Mouse (Mus musculus) MEL (cell line): ENCODE results near the gene Dqx1. TPM values are rescaled to one million over a fixed set of nuclear protein-coding genes. Genes with fewer than 3 reads are reported as not detected.

Experiments
- DNase-seq: peaks from one replicate; pipeline ENCODE4 v3.0.0; 2011; ENCODE audit warnings: low read depth, low spot score
- H3K27ac ChIP-seq: 2 replicates; pipeline ENCODE4 v1.5.1; 2012; ENCODE audit warnings: low read depth, mild to moderate bottlenecking, control low read depth, low read length, moderate library complexity; ENCODE audit not compliant: control insufficient read depth
- H3K27me3 ChIP-seq, 2 experiments: fragments of 150-350 bp in 1 of 2; sonication (generic) in 1 of 2; 2 replicates each; pipeline ENCODE4 v1.6.1; 2012; ENCODE audit warnings: low read length in 2 of 2, mild to moderate bottlenecking in 2 of 2, improper control_type of control experiment in 1 of 2, moderate library complexity in 1 of 2; ENCODE audit not compliant: insufficient read depth in 2 of 2, control insufficient read depth in 1 of 2
- H3K36me3 ChIP-seq, 2 experiments: 2 replicates each; pipeline ENCODE4 v1.6.1; 2012 to 2014; ENCODE audit warnings: low read length in 2 of 2, improper control_type of control experiment in 1 of 2, inconsistent platforms in 1 of 2, mild to moderate bottlenecking in 1 of 2; ENCODE audit not compliant: insufficient read depth in 2 of 2, control insufficient read depth in 1 of 2
- H3K4me1 ChIP-seq, 2 experiments: fragments of 150-350 bp in 1 of 2; sonication (generic) in 1 of 2; 2 replicates each; pipeline ENCODE4 v1.6.1; 2012; ENCODE audit warnings: low read length in 2 of 2, improper control_type of control experiment in 1 of 2, mild to moderate bottlenecking in 1 of 2; ENCODE audit not compliant: insufficient read depth in 2 of 2, control insufficient read depth in 1 of 2
- H3K4me3 ChIP-seq, 2 experiments: fragments of 150-350 bp in 1 of 2; sonication (generic) in 1 of 2; 2 replicates each; pipeline ENCODE4 v1.5.1; 2012; ENCODE audit warnings: low read depth in 2 of 2, low read length in 2 of 2, mild to moderate bottlenecking in 2 of 2, moderate library complexity in 2 of 2, control low read depth in 1 of 2, improper control_type of control experiment in 1 of 2; ENCODE audit not compliant: control insufficient read depth in 1 of 2, insufficient read depth in 1 of 2
- H3K79me2 ChIP-seq: 2 replicates; pipeline ENCODE4 v1.6.1; 2012; ENCODE audit warnings: mild to moderate bottlenecking, low read length, moderate library complexity; ENCODE audit not compliant: control insufficient read depth, poor library complexity, insufficient read depth
- H3K9ac ChIP-seq: 2 replicates; pipeline ENCODE4 v1.6.1; 2012; ENCODE audit warnings: low read depth, mild to moderate bottlenecking, control low read depth, low read length, moderate library complexity; ENCODE audit not compliant: control insufficient read depth, poor library complexity, severe bottlenecking
- H3K9me3 ChIP-seq: fragments of 150-350 bp; sonication (generic); replicated peaks from 2 replicates; pipeline ENCODE4 v1.6.1; 2012; ENCODE audit warnings: mild to moderate bottlenecking, low read length, improper control_type of control experiment, moderate library complexity; ENCODE audit not compliant: insufficient read depth
- BHLHE40 ChIP-seq: IDR thresholded peaks from 2 replicates; pipeline ENCODE4 v1.6.1; 2012; ENCODE audit warnings: low read depth, mild to moderate bottlenecking, inconsistent platforms, low read length, improper control_type of control experiment, borderline replicate concordance
- CHD1 ChIP-seq: IDR thresholded peaks from 2 replicates; pipeline ENCODE4 v1.6.1; 2012; ENCODE audit warnings: low read depth, mild to moderate bottlenecking, inconsistent platforms, low read length, improper control_type of control experiment
- ETS1 ChIP-seq: IDR thresholded peaks from 2 replicates; pipeline ENCODE4 v1.6.1; 2012; ENCODE audit warnings: low read depth, mild to moderate bottlenecking, inconsistent platforms, low read length, improper control_type of control experiment, moderate library complexity
- GABPA ChIP-seq: IDR thresholded peaks from 2 replicates; pipeline ENCODE4 v1.6.1; 2012; ENCODE audit warnings: low read depth, mild to moderate bottlenecking, inconsistent platforms, low read length, improper control_type of control experiment, moderate library complexity
- GATA1 ChIP-seq: IDR thresholded peaks from 2 replicates; pipeline ENCODE4 v1.6.1; 2011; ENCODE audit warnings: low read depth, low read length, improper control_type of control experiment
- HCFC1 ChIP-seq: IDR thresholded peaks from 2 replicates; pipeline ENCODE4 v1.6.1; 2012; ENCODE audit warnings: low read depth, mild to moderate bottlenecking, inconsistent platforms, low read length, improper control_type of control experiment, moderate library complexity
- MAZ ChIP-seq: IDR thresholded peaks from 2 replicates; pipeline ENCODE4 v1.6.1; 2012; ENCODE audit warnings: low read depth, mild to moderate bottlenecking, inconsistent platforms, low read length, improper control_type of control experiment
- MYB ChIP-seq: IDR thresholded peaks from 2 replicates; pipeline ENCODE4 v1.6.1; 2011; ENCODE audit warnings: mild to moderate bottlenecking, low read depth, low read length, improper control_type of control experiment
- MYC ChIP-seq: IDR thresholded peaks from 2 replicates; pipeline ENCODE4 v1.6.1; 2011; ENCODE audit warnings: low read depth, mild to moderate bottlenecking, low read length, improper control_type of control experiment, moderate library complexity
- NRF1 ChIP-seq: IDR thresholded peaks from 2 replicates; pipeline ENCODE4 v1.6.1; 2014; ENCODE audit warnings: low read depth, mild to moderate bottlenecking, inconsistent platforms, low read length, improper control_type of control experiment, moderate library complexity; ENCODE audit not compliant: poor library complexity, insufficient read depth, severe bottlenecking
- POLR2A ChIP-seq, 2 experiments: IDR thresholded peaks; 2 replicates each; pipeline ENCODE4 v1.6.1; 2011 to 2012; ENCODE audit warnings: low read length in 2 of 2, mild to moderate bottlenecking in 2 of 2, control low read depth in 1 of 2, improper control_type of control experiment in 1 of 2, low read depth in 1 of 2, moderate library complexity in 1 of 2; ENCODE audit not compliant: control insufficient read depth in 1 of 2, insufficient read depth in 1 of 2, poor library complexity in 1 of 2
- POLR2AphosphoS5 ChIP-seq: IDR thresholded peaks from 2 replicates; pipeline ENCODE4 v1.6.1; 2012; ENCODE audit warnings: low read depth, borderline replicate concordance, mild to moderate bottlenecking, inconsistent platforms, low read length, moderate library complexity, mixed read lengths
- RAD21 ChIP-seq: IDR thresholded peaks from 2 replicates; pipeline ENCODE4 v1.6.1; 2011; ENCODE audit warnings: mild to moderate bottlenecking, low read depth, low read length, improper control_type of control experiment
- TAL1 ChIP-seq: IDR thresholded peaks from 2 replicates; pipeline ENCODE4 v1.6.1; 2012; ENCODE audit warnings: mild to moderate bottlenecking, inconsistent platforms, low read length, moderate library complexity, mixed read lengths
- TCF12 ChIP-seq: IDR thresholded peaks from 2 replicates; pipeline ENCODE4 v1.6.1; 2014; ENCODE audit warnings: low read depth, mild to moderate bottlenecking, inconsistent platforms, low read length, improper control_type of control experiment, moderate library complexity
- USF1 ChIP-seq: IDR thresholded peaks from 2 replicates; pipeline ENCODE4 v1.6.1; 2014; ENCODE audit warnings: low read depth, mild to moderate bottlenecking, inconsistent platforms, low read length, improper control_type of control experiment, moderate library complexity
- ZKSCAN1 ChIP-seq: IDR thresholded peaks from 2 replicates; pipeline ENCODE4 v1.6.1; 2012; ENCODE audit warnings: low read depth, mild to moderate bottlenecking, inconsistent platforms, low read length, improper control_type of control experiment, moderate library complexity
- ZNF384 ChIP-seq: IDR thresholded peaks from 2 replicates; pipeline ENCODE4 v1.6.1; 2012; ENCODE audit warnings: low read depth, mild to moderate bottlenecking, inconsistent platforms, low read length, improper control_type of control experiment
- polyA plus RNA-seq, 2 experiments: library from polyadenylated mRNA; stranded (reverse) in 1 of 2; unstranded in 1 of 2; fragments of >175 nt in 1 of 2; fragments of >200 nt in 1 of 2; gene quantifications; 2 replicates each; pipeline versions ENCODE4 v1.2.1 to v1.2.4; 2012; ENCODE audit warnings: low replicate concordance in 2 of 2, low read depth in 1 of 2; ENCODE audit not compliant: insufficient read length in 2 of 2, insufficient read depth in 1 of 2, missing spikeins in 1 of 2
- total RNA-seq: library from RNA; depleted of rRNA; stranded (reverse); fragments of 300-350 nt; gene quantifications from 2 replicates; pipeline ENCODE4 v1.2.3, GENCODE M21; 2012

Gene Dqx1
- total and polyA plus RNA-seq, 3 experiments = 1.3 to 3.4 TPM; not detected in 1

DNA sequence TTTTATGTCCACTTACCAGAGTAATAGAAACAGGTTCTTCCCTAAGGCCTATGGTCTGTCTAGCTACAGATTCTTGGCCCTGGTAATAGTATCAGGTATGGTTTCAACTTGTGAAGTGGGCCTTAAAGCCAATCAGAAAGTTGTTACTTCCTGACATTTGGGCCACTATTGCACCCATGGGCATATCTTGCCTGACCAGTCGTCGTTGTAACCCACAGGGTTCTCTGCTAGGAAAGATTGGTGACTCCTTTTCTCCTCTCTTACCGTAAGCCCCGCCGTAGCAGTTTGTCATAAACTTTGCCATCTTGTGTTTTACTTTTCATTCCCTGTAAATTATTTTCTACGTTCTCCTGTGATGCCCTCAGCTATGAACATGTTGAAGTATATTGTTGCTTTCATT lies 37.5 kb upstream of the Dqx1 start (continued):
- TF ChIP-seq MYC = no peak
- TF ChIP-seq TAL1 = 0 out of 2 replicates have a peak, but pooled peaks have one; percentile 41
- no peak for TF ChIP-seq POLR2A (IDR thresholded peaks at IDR 0.05; ENCODE audit: control insufficient read depth in 1 of 2, insufficient read depth in 1 of 2, low read depth in 1 of 2, low read length in 2 of 2, poor library complexity in 1 of 2)

DNA sequence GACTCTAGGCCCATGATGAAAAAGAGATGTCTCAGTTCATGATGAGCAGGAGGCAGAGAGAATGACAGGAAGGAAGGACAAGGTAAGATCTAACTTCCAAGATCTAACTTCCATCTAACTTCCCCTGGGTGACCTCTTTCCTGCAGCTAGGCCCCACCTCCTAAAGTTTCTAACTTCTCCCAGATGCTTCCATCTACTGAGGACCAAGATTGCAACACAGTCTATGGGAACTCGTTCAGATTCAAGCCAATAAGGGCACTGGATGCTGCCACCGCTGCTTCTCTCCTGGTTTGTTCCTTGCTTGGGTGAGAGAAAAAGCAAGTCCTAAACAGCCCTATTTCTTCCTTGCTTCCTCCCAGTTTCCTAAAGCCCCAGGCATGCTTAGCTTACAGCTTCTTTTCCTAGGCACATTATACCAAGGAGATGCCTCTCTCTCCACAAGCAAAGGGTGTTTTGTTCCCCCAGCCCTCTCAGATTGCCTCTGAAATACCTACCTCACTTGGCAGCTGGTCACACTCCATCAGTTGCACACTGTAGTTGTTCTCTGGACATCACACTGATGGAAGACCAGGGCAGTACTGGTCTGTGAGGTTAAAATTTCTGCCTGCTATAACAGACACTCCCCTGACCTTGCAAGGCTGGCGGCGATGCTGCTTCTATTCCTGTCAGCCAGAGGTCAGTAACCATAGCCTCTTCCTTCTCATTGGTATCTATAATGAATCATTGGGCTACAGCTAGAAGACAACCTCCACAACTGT lies 36.6 kb upstream of the Dqx1 start:
- no peaks in the 10 kb centered on the region for H3K9me3 ChIP-seq
- H3K79me2 ChIP-seq = no peaks in the 10 kb centered on the region
- TF ChIP-seq NRF1 (no peak), CHD1 (no peak), HCFC1 (no peak), BHLHE40 (no peak), TCF12 (no peak), MYB (no peak), GABPA (no peak), MAZ (no peak), RAD21 (no peak), ZNF384 (no peak), TAL1 (no peak), USF1 (no peak), ETS1 (no peak), GATA1 (no peak), ZKSCAN1 (no peak), POLR2AphosphoS5 (no peak), MYC (no peak)
- peak overlapping the region; percentile 24; the same call in 1 of the 2 replicates for H3K27ac ChIP-seq
- no peaks in the 10 kb centered on the region for H3K27me3 ChIP-seq
- H3K4me1 ChIP-seq = peaks cover 17 to 31% of the 10 kb centered on the region in 2 experiments
- peaks cover 0 to 33% of the 10 kb centered on the region in 2 experiments; a peak in 2 of 4 replicates for H3K36me3 ChIP-seq
- H3K4me3 ChIP-seq = no peak overlapping the region
- DNase-seq = no peak
- no peak overlapping the region for H3K9ac ChIP-seq
